Mouse (Mus musculus) liver, adult (tissue): ENCODE data around the gene Psd.
A peak's percentile ranks its signal among the peaks of the same experiment; 100 is the strongest.

Source experiments
- GATA4 ChIP-seq: IDR thresholded peaks from 2 replicates; pipeline ENCODE4 v1.6.1; 2014; ENCODE audit warnings: mild to moderate bottlenecking, low read length; ENCODE audit not compliant: insufficient replicate concordance

Psd gene

DNA sequence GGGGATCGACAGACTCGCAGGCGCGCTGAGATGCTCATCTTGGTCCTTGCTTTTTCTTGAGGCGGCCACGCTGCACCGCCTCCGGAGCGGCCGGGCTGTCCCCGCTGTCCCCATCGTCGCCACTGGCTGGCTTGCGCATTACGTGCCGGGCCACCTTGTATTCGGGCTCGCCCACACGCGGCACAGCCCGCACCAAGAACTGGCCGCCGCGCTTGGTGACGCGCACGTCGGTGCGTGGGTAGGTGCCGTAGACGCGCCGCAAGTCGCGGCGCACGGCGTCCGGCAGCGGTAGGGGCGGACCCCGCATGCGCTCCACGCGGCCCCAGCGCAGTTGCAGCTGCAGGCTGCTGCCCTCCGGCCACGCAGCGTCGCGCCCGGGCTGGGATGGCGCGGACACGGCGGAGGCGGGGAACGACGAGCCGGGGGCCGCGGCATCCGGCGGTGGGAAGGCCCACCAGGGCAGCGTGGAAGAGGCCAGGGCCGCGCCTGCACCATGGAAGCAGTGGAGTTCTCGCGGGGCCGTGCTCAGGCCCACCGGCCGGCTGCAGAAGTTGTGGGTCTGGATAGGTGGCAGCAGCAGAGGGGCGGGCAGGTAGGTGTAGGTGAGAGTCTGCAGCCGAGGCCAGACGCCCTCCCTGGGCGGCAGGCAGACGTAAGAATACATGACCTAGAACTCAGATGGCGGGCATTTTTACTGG is 22.0 kb upstream of the Psd start:
- TF ChIP-seq GATA4 = no peak

DNA sequence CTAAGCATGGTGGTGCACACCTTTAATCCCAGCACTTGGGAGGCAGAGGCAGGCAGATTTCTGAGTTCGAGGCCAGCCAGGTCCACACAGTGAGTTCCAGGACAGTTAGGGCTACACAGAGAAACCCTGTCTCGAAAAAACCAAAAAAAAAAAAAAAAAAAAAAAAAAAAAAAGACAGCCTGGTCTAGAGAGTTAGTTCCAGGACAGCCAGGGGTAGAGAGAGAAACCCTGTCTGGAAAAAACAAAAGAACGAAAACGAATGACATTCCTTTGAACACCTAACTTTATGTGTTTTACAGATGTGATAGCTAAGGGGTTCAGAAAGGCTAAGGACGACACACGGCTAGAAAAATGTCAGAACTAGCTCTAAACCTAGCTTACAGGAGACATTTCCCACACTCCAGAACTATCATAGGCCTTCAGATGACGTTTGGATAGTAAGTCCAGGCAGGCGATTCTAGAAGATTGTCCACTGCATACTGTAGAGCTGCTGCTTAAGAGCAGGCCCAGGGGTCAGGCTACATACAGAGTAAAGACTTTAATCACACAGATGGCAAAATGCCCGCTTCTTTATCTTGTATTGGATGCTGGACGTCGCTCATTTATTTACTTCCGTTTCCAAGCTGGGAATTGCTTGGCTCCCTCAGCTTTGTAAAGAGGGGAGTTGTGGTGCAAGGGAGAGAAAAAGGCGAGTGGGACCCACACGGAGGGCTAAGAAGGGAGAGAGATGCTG is 21.1 kb upstream of the Psd start:
- no peak; the same call in 1 of the 2 replicates for TF ChIP-seq GATA4

GRCm38 (mm10) chr19:46347146-46347545 is 20.2 kb upstream of the Psd start:
- TF ChIP-seq GATA4 = no peak

DNA sequence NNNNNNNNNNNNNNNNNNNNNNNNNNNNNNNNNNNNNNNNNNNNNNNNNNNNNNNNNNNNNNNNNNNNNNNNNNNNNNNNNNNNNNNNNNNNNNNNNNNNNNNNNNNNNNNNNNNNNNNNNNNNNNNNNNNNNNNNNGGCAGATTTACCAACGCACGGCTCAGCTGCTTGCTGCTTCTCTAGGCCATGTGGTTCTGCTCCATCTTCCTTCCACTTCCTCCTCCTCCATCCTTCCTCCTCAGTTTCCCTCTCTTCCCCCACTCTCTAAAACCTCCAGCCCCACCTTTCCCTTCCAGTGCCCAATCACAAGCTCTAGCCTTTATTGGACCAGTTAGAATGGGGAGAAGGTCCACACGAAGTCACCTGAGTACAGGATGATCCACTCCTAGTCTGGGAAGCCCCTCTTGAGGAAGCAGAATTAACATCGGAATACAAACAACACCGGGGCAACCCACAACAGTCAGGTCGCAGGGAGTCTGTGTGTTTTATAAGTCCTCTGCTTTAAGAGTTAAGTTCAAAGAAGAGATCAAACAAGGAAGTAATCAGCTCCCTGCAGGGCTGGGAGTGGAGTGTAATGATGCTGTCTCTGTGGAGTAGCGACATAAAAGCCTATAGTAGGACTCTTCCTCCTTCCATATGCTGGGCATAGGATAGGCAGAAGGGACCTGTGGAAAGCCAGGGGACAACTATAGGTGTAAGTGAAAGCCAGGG is 17.9 kb upstream of the Psd start:
- no peak for TF ChIP-seq GATA4

DNA sequence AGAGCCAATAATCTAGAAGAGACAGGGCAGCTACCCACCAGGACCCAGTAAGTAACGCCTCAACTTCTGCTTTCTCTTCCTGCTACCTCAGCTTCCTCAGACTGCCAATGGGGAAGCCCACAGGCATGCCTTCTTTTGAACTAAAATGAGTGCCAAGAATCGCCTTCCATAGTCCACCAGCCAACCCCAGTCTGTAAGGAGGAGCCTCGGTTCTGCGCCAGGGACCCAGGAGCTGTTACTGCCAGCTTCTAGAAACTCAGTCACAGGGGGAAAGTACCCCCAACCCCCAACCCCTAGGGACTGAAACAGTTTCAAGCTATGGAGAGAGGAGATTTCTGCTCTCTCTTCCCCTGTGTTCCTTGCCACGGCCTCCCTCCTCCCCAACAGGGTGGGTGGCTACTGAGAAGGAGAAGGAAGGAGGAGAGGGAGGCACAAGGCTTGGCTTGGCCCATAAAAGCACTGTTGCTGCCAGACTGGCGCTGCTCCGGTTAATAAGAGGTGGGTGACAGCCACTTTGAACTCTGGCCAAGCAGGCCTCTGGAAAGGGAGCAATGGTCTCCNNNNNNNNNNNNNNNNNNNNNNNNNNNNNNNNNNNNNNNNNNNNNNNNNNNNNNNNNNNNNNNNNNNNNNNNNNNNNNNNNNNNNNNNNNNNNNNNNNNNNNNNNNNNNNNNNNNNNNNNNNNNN is 12.5 kb upstream of the Psd start:
- TF ChIP-seq GATA4 = no peak

- no peak for TF ChIP-seq GATA4
Measured at GRCm38 (mm10) chr19:46338942-46339286, 12.0 kb upstream of the Psd start.

- peak; percentile 92; the same call in 1 of the 2 replicates for TF ChIP-seq GATA4
Measured at GRCm38 (mm10) chr19:46338331-46338936, 11.5 kb upstream of the Psd start, which contains the start of gene Cuedc2. TSS of gene Cuedc2 (minus strand) at chr19:46338702.

DNA sequence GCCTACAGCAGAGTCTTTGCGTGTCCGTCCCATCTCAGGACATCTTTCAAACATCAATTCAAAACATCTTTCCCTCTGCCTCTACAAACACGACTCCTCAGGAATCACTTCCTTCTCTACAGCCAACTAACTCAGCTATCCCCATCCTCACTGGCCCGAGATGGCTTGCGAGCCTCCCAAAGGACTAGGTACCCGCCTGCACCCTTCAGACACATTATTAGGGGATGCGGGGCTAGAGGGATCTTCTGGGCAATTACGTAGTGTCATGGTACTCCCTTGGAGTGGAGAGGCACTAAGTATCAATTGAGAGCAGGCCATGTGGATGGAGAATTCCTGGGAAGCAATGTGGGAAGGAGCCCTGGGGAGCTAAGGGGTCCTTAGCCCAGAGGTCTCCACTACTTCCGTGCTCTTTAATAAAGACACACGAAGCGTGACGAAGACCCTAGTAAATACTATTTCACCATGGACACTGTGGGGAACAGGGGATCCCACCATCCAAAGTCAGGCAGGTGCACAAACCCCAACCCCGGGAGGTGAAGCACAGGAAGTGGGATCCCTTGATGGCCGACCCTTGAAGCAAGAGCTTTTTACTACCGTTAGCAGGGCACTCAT is 10.9 kb upstream of the Psd start:
- no peak for TF ChIP-seq GATA4

DNA sequence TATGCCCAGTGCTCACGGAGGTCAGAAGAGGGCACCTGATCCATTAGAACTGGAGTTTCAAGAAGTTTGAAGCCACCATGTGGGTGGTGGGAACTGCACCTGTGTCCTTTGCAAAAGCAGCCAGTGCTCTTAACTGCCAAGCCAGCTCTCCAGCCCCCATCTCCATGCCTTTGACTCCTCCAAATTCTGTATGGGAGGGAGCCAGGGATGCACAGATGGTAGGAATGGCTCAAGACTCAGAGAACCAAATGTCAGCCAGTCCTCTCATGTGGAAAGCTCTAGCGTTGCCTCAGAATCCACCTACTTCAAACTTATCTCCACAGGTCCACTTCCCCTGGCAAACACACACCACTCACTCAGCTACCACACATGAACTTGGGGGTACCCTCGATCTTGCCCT is 7.0 kb upstream of the Psd start:
- no peak for TF ChIP-seq GATA4

GRCm38 (mm10) chr19:46332721-46333339 is 5.9 kb upstream of the Psd start:
- TF ChIP-seq GATA4 = no peak

DNA sequence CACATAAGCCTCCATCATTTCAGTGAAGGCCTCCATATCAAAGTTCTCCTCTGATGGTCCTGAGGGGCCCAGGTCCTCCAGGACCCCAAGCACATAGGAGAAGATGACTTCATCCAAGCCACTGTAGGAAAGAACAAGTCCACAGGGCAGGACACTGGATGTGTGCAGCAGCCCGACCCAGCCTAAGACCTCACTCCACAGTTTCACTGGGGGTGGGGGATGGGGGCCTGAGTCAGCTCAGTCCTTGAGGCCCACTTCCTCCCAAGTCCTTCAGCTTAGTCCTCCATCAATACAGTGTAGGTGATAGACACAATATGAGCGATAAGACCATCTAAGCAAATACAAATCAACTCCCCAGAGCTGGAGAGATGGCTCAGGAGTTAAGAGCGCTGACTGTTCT is 5.0 kb upstream of the Psd start:
- no peak for TF ChIP-seq GATA4

DNA sequence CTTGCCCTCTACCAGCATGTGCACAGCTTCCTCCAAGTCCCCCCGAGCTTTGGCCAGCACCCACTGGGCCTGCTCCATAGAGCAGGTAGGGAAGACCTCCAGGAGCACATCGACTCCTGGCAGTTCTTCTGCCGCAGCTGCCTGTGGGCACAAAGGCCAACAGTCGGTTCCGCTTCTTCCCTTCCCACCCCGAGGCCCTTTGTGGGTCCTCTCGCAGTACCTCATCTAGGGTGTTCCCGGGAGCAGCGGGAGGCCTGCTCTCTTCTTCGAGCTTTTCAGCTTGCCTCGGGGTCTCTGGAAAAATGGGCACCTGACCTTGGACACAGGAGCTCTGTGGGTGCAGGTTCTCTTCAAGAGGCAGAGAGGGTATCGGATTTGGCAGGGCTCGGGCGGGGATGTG is 4.4 kb upstream of the Psd start:
- TF ChIP-seq GATA4 = no peak

GRCm38 (mm10) chr19:46330696-46331095 is 3.7 kb upstream of the Psd start:
- no peak for TF ChIP-seq GATA4

DNA sequence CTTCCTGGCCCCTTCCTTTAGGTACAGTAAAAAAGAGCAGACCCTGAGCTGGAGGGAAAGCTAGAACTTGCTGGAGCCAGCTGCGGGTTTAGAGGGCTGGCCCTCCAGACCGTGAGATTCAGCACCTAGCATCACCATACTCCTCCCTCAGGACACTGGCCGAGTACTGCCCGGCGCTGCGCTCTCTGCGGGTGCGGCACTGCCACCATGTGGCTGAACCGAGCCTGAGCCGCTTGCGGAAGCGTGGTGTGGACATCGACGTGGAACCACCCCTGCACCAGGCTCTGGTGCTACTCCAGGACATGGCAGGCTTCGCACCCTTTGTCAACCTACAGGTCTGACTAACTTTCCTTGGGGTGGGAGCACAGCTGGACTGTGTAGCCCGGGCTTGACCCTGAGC is 3.0 kb upstream of the Psd start:
- no peak for TF ChIP-seq GATA4
